Mouse (Mus musculus): ENCODE measurements around the gene Itpka. TPM values are rescaled to one million over a fixed set of nuclear protein-coding genes. Genes with fewer than 3 reads are reported as not detected.

The Itpka gene
- polyA plus RNA-seq, 1 experiment from 2014 or later, result 1.2 TPM

DNA sequence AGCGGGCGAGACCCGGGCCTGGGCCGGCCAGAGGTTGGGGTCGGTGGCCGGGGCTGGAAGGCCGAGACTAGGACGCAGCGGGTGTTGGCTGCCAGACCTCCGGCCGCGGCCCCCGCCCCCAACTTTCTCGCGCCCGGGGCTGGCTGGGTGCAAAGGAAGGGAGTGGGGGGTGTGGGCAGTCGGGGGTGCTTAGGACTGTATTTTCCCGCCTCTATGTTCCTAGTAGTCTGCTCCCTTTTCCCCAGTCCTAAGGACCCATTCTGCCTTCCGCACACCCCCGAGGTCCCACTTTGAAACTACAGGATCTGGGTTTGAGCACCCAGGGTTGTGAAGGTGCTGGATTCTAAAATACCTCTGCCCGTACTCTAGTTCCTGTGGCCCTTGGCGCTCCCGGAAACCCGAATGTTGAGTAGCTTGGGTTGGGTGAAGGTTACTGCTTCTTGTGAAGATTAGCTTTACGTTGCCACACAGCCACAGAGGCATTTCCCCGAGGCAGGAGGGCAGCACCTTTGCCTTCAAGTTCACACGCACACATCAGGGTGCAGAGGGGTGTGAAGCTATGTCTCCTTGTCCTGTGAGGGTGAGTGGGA, 57.9 kb downstream of the Itpka start:
- Histone ChIP-seq H3K27ac (peak overlapping the region; percentile 54; the same call in 1 of the 2 replicates), H3K4me2 (replicated peaks) (peak overlapping the region; percentile 98), H3K4me1 (peaks cover 25% of the 10 kb centered on the region), H3K4me3 (peak overlapping the region; percentile 95), H3K9ac (peak overlapping the region; percentile 93), H3K27me3 (peaks cover 16% of the 10 kb centered on the region), H3K36me3 (no peaks in the 10 kb centered on the region; the same call in 1 of the 2 replicates), H3K9me3 (no peaks in the 10 kb centered on the region)
- ATAC-seq (ENCODE audit: insufficient number of reproducible peaks, insufficient read depth, low FRiP score, low TSS enrichment), result peak; percentile 31
- under 1% methylated on average over 27 of the region's 27 CpGs for WGBS

Other genes with a start within 250 kb of the Itpka start
- 0.32 and 1.3 TPM in 2 replicates for gene Exd1, start 194.7 kb upstream of the Itpka start, polyA plus RNA-seq (2016; fragmentation: Nextera tagmentation; extraction: Ambion mirVana)
- 64.4 TPM in 2 replicates for gene Chp1, start 194.6 kb upstream of the Itpka start, polyA plus RNA-seq (2016; fragmentation: Nextera tagmentation; extraction: Ambion mirVana)
- 75.1 and 82.1 TPM in 2 replicates for gene Nusap1, start 124.0 kb upstream of the Itpka start, polyA plus RNA-seq (2016; fragmentation: Nextera tagmentation; extraction: Ambion mirVana)
- 27.0 and 27.1 TPM in 2 replicates for gene Oip5, start 123.9 kb upstream of the Itpka start, polyA plus RNA-seq (2016; fragmentation: Nextera tagmentation; extraction: Ambion mirVana)
- 46.6 and 50.7 TPM in 2 replicates for gene Ndufaf1, start 79.5 kb upstream of the Itpka start, polyA plus RNA-seq (2016; fragmentation: Nextera tagmentation; extraction: Ambion mirVana)
- gene Rtf1, start 67.3 kb upstream of the Itpka start, polyA plus RNA-seq (2016; fragmentation: Nextera tagmentation; extraction: Ambion mirVana), result 71.0 and 74.1 TPM in 2 replicates
- gene Ltk, start 18.1 kb downstream of the Itpka start, polyA plus RNA-seq (2016; fragmentation: Nextera tagmentation; extraction: Ambion mirVana), result not detected in 2 replicates
- 34.7 and 35.6 TPM in 2 replicates for gene Rpap1, start 45.2 kb downstream of the Itpka start, polyA plus RNA-seq (2016; fragmentation: Nextera tagmentation; extraction: Ambion mirVana)
- gene Tyro3, start 55.4 kb downstream of the Itpka start, polyA plus RNA-seq (2016; fragmentation: Nextera tagmentation; extraction: Ambion mirVana), result 29.9 and 30.9 TPM in 2 replicates
- gene Mga, start 154.9 kb downstream of the Itpka start, polyA plus RNA-seq (2016; fragmentation: Nextera tagmentation; extraction: Ambion mirVana), result 40.5 and 40.9 TPM in 2 replicates
- 3.9 and 4.0 TPM in 2 replicates for gene Mapkbp1, start 230.4 kb downstream of the Itpka start, polyA plus RNA-seq (2016; fragmentation: Nextera tagmentation; extraction: Ambion mirVana)